Mouse (Mus musculus) macrophage (primary cell): Measurements from ENCODE around the gene Ntn4. TPM values are rescaled to one million over a fixed set of nuclear protein-coding genes. Genes with fewer than 3 reads are reported as not detected.

Source experiments
- polyA plus RNA-seq: library from polyadenylated mRNA; stranded (reverse); fragments of 250-400 nt; gene quantifications from 3 replicates; pipeline ENCODE4 v1.2.4, GENCODE M21; 2018; ENCODE audit warnings: inconsistent platforms

Ntn4 gene
- polyA plus RNA-seq, 1 experiment from 2014 or later: 0.04 TPM

Other genes with a start within 250 kb of the Ntn4 start
- 45.6 to 60.4 TPM (median 53.7 TPM) in 3 replicates for gene Lta4h, start 187.3 kb upstream of the Ntn4 start, polyA plus RNA-seq
- 0.50 to 0.55 TPM (median 0.52 TPM) in 3 replicates for gene Hal, start 151.9 kb upstream of the Ntn4 start, polyA plus RNA-seq
- gene Amdhd1, start 100.6 kb upstream of the Ntn4 start, polyA plus RNA-seq: 0.07 to 0.08 TPM in 2 of 3 replicates, not detected in the other
- gene Ccdc38, start 100.0 kb upstream of the Ntn4 start, polyA plus RNA-seq: not detected in 3 replicates
- 27.2 to 63.4 TPM (median 40.4 TPM) in 3 replicates for gene Snrpf, start 51.0 kb upstream of the Ntn4 start, polyA plus RNA-seq
- gene Usp44, start 190.9 kb downstream of the Ntn4 start, polyA plus RNA-seq: 0.08 TPM in 1 of 3 replicates, not detected in the others